Mouse (Mus musculus) MEL (cell line): Measurements from ENCODE around the gene Pla2g3. TPM values are rescaled to one million over a fixed set of nuclear protein-coding genes. Genes with fewer than 3 reads are reported as not detected.

Experiments used
- DNase-seq: peaks from one replicate; pipeline ENCODE4 v3.0.0; 2011; ENCODE audit warnings: low read depth, low spot score
- H3K27ac ChIP-seq: 2 replicates; pipeline ENCODE4 v1.5.1; 2012; ENCODE audit warnings: low read depth, mild to moderate bottlenecking, control low read depth, low read length, moderate library complexity; ENCODE audit not compliant: control insufficient read depth
- H3K27me3 ChIP-seq, 2 experiments: fragments of 150-350 bp in 1 of 2; sonication (generic) in 1 of 2; 2 replicates each; pipeline ENCODE4 v1.6.1; 2012; ENCODE audit warnings: low read length in 2 of 2, mild to moderate bottlenecking in 2 of 2, improper control_type of control experiment in 1 of 2, moderate library complexity in 1 of 2; ENCODE audit not compliant: insufficient read depth in 2 of 2, control insufficient read depth in 1 of 2
- H3K36me3 ChIP-seq, 2 experiments: 2 replicates each; pipeline ENCODE4 v1.6.1; 2012 to 2014; ENCODE audit warnings: low read length in 2 of 2, improper control_type of control experiment in 1 of 2, inconsistent platforms in 1 of 2, mild to moderate bottlenecking in 1 of 2; ENCODE audit not compliant: insufficient read depth in 2 of 2, control insufficient read depth in 1 of 2
- H3K4me1 ChIP-seq, 2 experiments: fragments of 150-350 bp in 1 of 2; sonication (generic) in 1 of 2; 2 replicates each; pipeline ENCODE4 v1.6.1; 2012; ENCODE audit warnings: low read length in 2 of 2, improper control_type of control experiment in 1 of 2, mild to moderate bottlenecking in 1 of 2; ENCODE audit not compliant: insufficient read depth in 2 of 2, control insufficient read depth in 1 of 2
- H3K4me3 ChIP-seq, 2 experiments: fragments of 150-350 bp in 1 of 2; sonication (generic) in 1 of 2; 2 replicates each; pipeline ENCODE4 v1.5.1; 2012; ENCODE audit warnings: low read depth in 2 of 2, low read length in 2 of 2, mild to moderate bottlenecking in 2 of 2, moderate library complexity in 2 of 2, control low read depth in 1 of 2, improper control_type of control experiment in 1 of 2; ENCODE audit not compliant: control insufficient read depth in 1 of 2, insufficient read depth in 1 of 2
- H3K79me2 ChIP-seq: 2 replicates; pipeline ENCODE4 v1.6.1; 2012; ENCODE audit warnings: mild to moderate bottlenecking, low read length, moderate library complexity; ENCODE audit not compliant: control insufficient read depth, poor library complexity, insufficient read depth
- H3K9ac ChIP-seq: 2 replicates; pipeline ENCODE4 v1.6.1; 2012; ENCODE audit warnings: low read depth, mild to moderate bottlenecking, control low read depth, low read length, moderate library complexity; ENCODE audit not compliant: control insufficient read depth, poor library complexity, severe bottlenecking
- H3K9me3 ChIP-seq: fragments of 150-350 bp; sonication (generic); replicated peaks from 2 replicates; pipeline ENCODE4 v1.6.1; 2012; ENCODE audit warnings: mild to moderate bottlenecking, low read length, improper control_type of control experiment, moderate library complexity; ENCODE audit not compliant: insufficient read depth
- BHLHE40 ChIP-seq: IDR thresholded peaks from 2 replicates; pipeline ENCODE4 v1.6.1; 2012; ENCODE audit warnings: low read depth, mild to moderate bottlenecking, inconsistent platforms, low read length, improper control_type of control experiment, borderline replicate concordance
- CHD1 ChIP-seq: IDR thresholded peaks from 2 replicates; pipeline ENCODE4 v1.6.1; 2012; ENCODE audit warnings: low read depth, mild to moderate bottlenecking, inconsistent platforms, low read length, improper control_type of control experiment
- CTCF ChIP-seq, 3 experiments: IDR thresholded peaks in 2 of 3; conservative IDR thresholded peaks in 1 of 3; 2 replicates each; pipeline ENCODE4 v1.5.1; 2011 to 2012; ENCODE audit warnings: low read length in 3 of 3, low read depth in 2 of 3, mild to moderate bottlenecking in 2 of 3, improper control_type of control experiment in 1 of 3, inconsistent platforms in 1 of 3, mixed read lengths in 1 of 3, moderate library complexity in 1 of 3; ENCODE audit not compliant: control insufficient read depth in 1 of 3, insufficient read depth in 1 of 3, poor library complexity in 1 of 3, severe bottlenecking in 1 of 3
- E2F4 ChIP-seq: IDR thresholded peaks from 2 replicates; pipeline ENCODE4 v1.6.1; 2011; ENCODE audit warnings: low read depth, low read length, improper control_type of control experiment, borderline replicate concordance
- EP300 ChIP-seq, 2 experiments: IDR thresholded peaks; 2 replicates each; pipeline ENCODE4 v1.6.1; 2011; ENCODE audit warnings: improper control_type of control experiment in 2 of 2, low read length in 2 of 2, low read depth in 1 of 2, mild to moderate bottlenecking in 1 of 2
- GABPA ChIP-seq: IDR thresholded peaks from 2 replicates; pipeline ENCODE4 v1.6.1; 2012; ENCODE audit warnings: low read depth, mild to moderate bottlenecking, inconsistent platforms, low read length, improper control_type of control experiment, moderate library complexity
- GATA1 ChIP-seq: IDR thresholded peaks from 2 replicates; pipeline ENCODE4 v1.6.1; 2011; ENCODE audit warnings: low read depth, low read length, improper control_type of control experiment
- HCFC1 ChIP-seq: IDR thresholded peaks from 2 replicates; pipeline ENCODE4 v1.6.1; 2012; ENCODE audit warnings: low read depth, mild to moderate bottlenecking, inconsistent platforms, low read length, improper control_type of control experiment, moderate library complexity
- JUND ChIP-seq: IDR thresholded peaks from 2 replicates; pipeline ENCODE4 v1.6.1; 2011; ENCODE audit warnings: low read depth, mild to moderate bottlenecking, improper control_type of control experiment, low read length
- KAT2A ChIP-seq: conservative IDR thresholded peaks from 2 replicates; pipeline ENCODE4 v1.6.1; 2012; ENCODE audit warnings: low read depth, low read length, improper control_type of control experiment, inconsistent platforms
- MAFK ChIP-seq: IDR thresholded peaks from 2 replicates; pipeline ENCODE4 v1.6.1; 2011; ENCODE audit warnings: low read depth, mild to moderate bottlenecking, low read length, improper control_type of control experiment, borderline replicate concordance
- MAZ ChIP-seq: IDR thresholded peaks from 2 replicates; pipeline ENCODE4 v1.6.1; 2012; ENCODE audit warnings: low read depth, mild to moderate bottlenecking, inconsistent platforms, low read length, improper control_type of control experiment
- MXI1 ChIP-seq: IDR thresholded peaks from 2 replicates; pipeline ENCODE4 v1.6.1; 2011; ENCODE audit warnings: mild to moderate bottlenecking, low read depth, low read length, improper control_type of control experiment
- MYC ChIP-seq: IDR thresholded peaks from 2 replicates; pipeline ENCODE4 v1.6.1; 2011; ENCODE audit warnings: low read depth, mild to moderate bottlenecking, low read length, improper control_type of control experiment, moderate library complexity
- NRF1 ChIP-seq: IDR thresholded peaks from 2 replicates; pipeline ENCODE4 v1.6.1; 2014; ENCODE audit warnings: low read depth, mild to moderate bottlenecking, inconsistent platforms, low read length, improper control_type of control experiment, moderate library complexity; ENCODE audit not compliant: poor library complexity, insufficient read depth, severe bottlenecking
- POLR2AphosphoS5 ChIP-seq: IDR thresholded peaks from 2 replicates; pipeline ENCODE4 v1.6.1; 2012; ENCODE audit warnings: low read depth, borderline replicate concordance, mild to moderate bottlenecking, inconsistent platforms, low read length, moderate library complexity, mixed read lengths
- RAD21 ChIP-seq: IDR thresholded peaks from 2 replicates; pipeline ENCODE4 v1.6.1; 2011; ENCODE audit warnings: mild to moderate bottlenecking, low read depth, low read length, improper control_type of control experiment
- SIN3A ChIP-seq: IDR thresholded peaks from 2 replicates; pipeline ENCODE4 v1.6.1; 2012; ENCODE audit warnings: low read length, improper control_type of control experiment, inconsistent platforms
- SMC3 ChIP-seq: IDR thresholded peaks from 2 replicates; pipeline ENCODE4 v1.6.1; 2011; ENCODE audit warnings: low read depth, low read length, improper control_type of control experiment
- TBP ChIP-seq: IDR thresholded peaks from 2 replicates; pipeline ENCODE4 v1.8.0; 2011; ENCODE audit warnings: low read depth, low read length, improper control_type of control experiment
- USF1 ChIP-seq: IDR thresholded peaks from 2 replicates; pipeline ENCODE4 v1.6.1; 2014; ENCODE audit warnings: low read depth, mild to moderate bottlenecking, inconsistent platforms, low read length, improper control_type of control experiment, moderate library complexity
- USF2 ChIP-seq, 2 experiments: IDR thresholded peaks; 2 replicates each; pipeline ENCODE4 v1.6.1; 2011 to 2012; ENCODE audit warnings: improper control_type of control experiment in 2 of 2, low read length in 2 of 2, borderline replicate concordance in 1 of 2, inconsistent platforms in 1 of 2, low read depth in 1 of 2, mild to moderate bottlenecking in 1 of 2; ENCODE audit not compliant: insufficient read depth in 1 of 2
- ZC3H11A ChIP-seq: IDR thresholded peaks from 2 replicates; pipeline ENCODE4 v1.6.1; 2012; ENCODE audit warnings: low read depth, mild to moderate bottlenecking, inconsistent platforms, low read length, improper control_type of control experiment
- ZKSCAN1 ChIP-seq: IDR thresholded peaks from 2 replicates; pipeline ENCODE4 v1.6.1; 2012; ENCODE audit warnings: low read depth, mild to moderate bottlenecking, inconsistent platforms, low read length, improper control_type of control experiment, moderate library complexity
- ZNF384 ChIP-seq: IDR thresholded peaks from 2 replicates; pipeline ENCODE4 v1.6.1; 2012; ENCODE audit warnings: low read depth, mild to moderate bottlenecking, inconsistent platforms, low read length, improper control_type of control experiment
- polyA plus RNA-seq, 2 experiments: library from polyadenylated mRNA; stranded (reverse) in 1 of 2; unstranded in 1 of 2; fragments of >175 nt in 1 of 2; fragments of >200 nt in 1 of 2; gene quantifications; 2 replicates each; pipeline versions ENCODE4 v1.2.1 to v1.2.4; 2012; ENCODE audit warnings: low replicate concordance in 2 of 2, low read depth in 1 of 2; ENCODE audit not compliant: insufficient read length in 2 of 2, insufficient read depth in 1 of 2, missing spikeins in 1 of 2
- total RNA-seq: library from RNA; depleted of rRNA; stranded (reverse); fragments of 300-350 nt; gene quantifications from 2 replicates; pipeline ENCODE4 v1.2.3, GENCODE M21; 2012

The Pla2g3 gene
- total and polyA plus RNA-seq, 3 experiments = 0.15 to 0.39 TPM; not detected in 1

DNA sequence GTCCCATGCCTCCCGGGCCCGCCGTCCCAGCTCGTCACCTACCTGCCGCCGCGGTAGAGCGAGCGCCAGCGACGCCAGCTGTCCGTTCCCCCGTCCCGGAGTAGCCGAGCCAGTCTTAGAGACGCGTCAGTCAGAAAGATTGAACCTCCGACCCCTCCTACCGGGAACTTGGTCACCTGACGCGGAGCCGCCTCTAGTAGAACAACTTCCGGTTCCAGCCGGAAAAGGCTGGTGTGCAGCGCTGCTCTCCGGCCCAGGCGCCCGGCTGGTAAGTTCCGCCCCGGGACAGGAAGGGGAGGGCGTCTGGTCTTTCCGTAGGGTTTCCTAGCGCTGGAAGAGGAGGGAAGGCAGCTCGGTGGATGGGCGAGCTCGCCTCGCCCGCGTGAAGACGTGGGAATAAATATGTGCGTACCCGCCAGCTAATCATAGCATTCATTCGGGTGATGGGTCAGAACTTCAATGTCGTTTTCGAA, 35.9 kb upstream of the Pla2g3 start, which contains the start of gene Rnf185 (continued):
- TF ChIP-seq USF2 (IDR thresholded peaks at IDR 0.05; ENCODE audit: borderline replicate concordance in 1 of 2, insufficient read depth in 1 of 2, low read depth in 1 of 2, low read length in 2 of 2) = peak; percentile 60 to 88; a peak in 3 of 4 replicates
- TF ChIP-seq SMC3 = no peak
- TF ChIP-seq SIN3A = peak; percentile 93
- TF ChIP-seq MAFK = no peak
- no peak for TF ChIP-seq JUND
- peak; percentile 97 for TF ChIP-seq HCFC1
- peak; percentile 69 for TF ChIP-seq KAT2A
- no peak for TF ChIP-seq EP300 (IDR thresholded peaks at IDR 0.05; ENCODE audit: low read depth in 1 of 2, low read length in 2 of 2)
- TF ChIP-seq ZKSCAN1 = no peak
- no peak for TF ChIP-seq ZC3H11A
- TF ChIP-seq BHLHE40 = peak; percentile 87
- no peak for TF ChIP-seq POLR2AphosphoS5
- no peak for TF ChIP-seq ZNF384
- TF ChIP-seq MYC = peak; percentile 64; the same call in 1 of the 2 replicates
- TF ChIP-seq MXI1 = peak; percentile 91

DNA sequence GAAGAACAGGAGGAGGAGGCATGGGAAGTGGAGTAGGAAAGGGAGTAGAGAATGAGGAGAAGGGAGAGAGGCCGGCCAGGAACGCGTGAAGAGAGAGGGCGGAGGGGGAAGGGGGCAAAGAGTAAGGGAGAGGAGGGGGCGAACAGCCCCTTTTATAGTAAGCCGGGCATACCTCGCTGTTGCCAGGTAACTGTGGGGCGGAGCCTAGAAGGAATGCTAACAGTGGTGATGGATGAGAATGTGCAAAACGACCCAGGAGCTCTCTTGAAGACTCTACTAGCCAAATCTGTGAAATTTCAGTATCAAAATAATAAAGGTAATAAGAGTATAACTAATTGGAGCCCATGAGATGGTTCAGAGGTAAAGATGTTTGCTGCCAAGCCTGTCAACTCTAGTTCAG, 35.3 kb upstream of the Pla2g3 start:
- TF ChIP-seq CHD1 = peak; percentile 72; the same call in 1 of the 2 replicates
- TF ChIP-seq EP300 (IDR thresholded peaks at IDR 0.05; ENCODE audit: low read depth in 1 of 2, low read length in 2 of 2) = 0 out of 4 replicates have a peak, but pooled peaks of 1 of the 2 experiments have one; percentile 11
- TF ChIP-seq KAT2A = no peak
- no peak for TF ChIP-seq GATA1
- 0 out of 2 replicates have a peak, but pooled peaks have one; percentile 11 for TF ChIP-seq MAZ

GRCm38 (mm10) chr11:3453467-3453866, 34.6 kb upstream of the Pla2g3 start:
- no peak for TF ChIP-seq TBP
- no peak for TF ChIP-seq ZNF384
- no peak for TF ChIP-seq JUND
- no peak for TF ChIP-seq ZKSCAN1
- no peak for TF ChIP-seq MAZ
- peak in 1 of 3 experiments; percentile 21; a peak in 1 of 6 replicates for TF ChIP-seq CTCF (IDR thresholded peaks at IDR 0.05 in 2 of 3, conservative IDR thresholded peaks at IDR 0.05 in 1 of 3; ENCODE audit: control insufficient read depth in 1 of 3, insufficient read depth in 1 of 3, low read depth in 2 of 3, low read length in 3 of 3, poor library complexity in 1 of 3, severe bottlenecking in 1 of 3)
- TF ChIP-seq GABPA = no peak
- TF ChIP-seq NRF1 = no peak
- TF ChIP-seq E2F4 = no peak
- TF ChIP-seq RAD21 = peak; percentile 3
- TF ChIP-seq HCFC1 = no peak
- TF ChIP-seq USF1 = no peak
- TF ChIP-seq, all 39 proteins: peak for 2
- Histone ChIP-seq H3K36me3 (peaks cover 0 to 17% of the 10 kb centered on the region in 2 experiments; a peak in 2 of 4 replicates), H3K9me3 (no peaks in the 10 kb centered on the region), H3K27ac (no peak overlapping the region), H3K79me2 (peaks cover 15% of the 10 kb centered on the region), H3K4me3 (no peak overlapping the region), H3K27me3 (no peaks in the 10 kb centered on the region), H3K4me1 (peaks cover 6 to 12% of the 10 kb centered on the region in 2 experiments), H3K9ac (no peak overlapping the region)
- DNase-seq = no peak

More for the DNA sequence above, 35.3 kb upstream of the Pla2g3 start:
- Histone ChIP-seq H3K9me3 (no peaks in the 10 kb centered on the region), H3K27me3 (no peaks in the 10 kb centered on the region), H3K36me3 (peaks cover 0 to 17% of the 10 kb centered on the region in 2 experiments; a peak in 2 of 4 replicates), H3K79me2 (peaks cover 15% of the 10 kb centered on the region), H3K27ac (peak overlapping the region; percentile 72), H3K4me3 (peak overlapping the region; percentile 67 to 94), H3K4me1 (peaks cover 6 to 12% of the 10 kb centered on the region in 2 experiments), H3K9ac (peak overlapping the region; percentile 89)
- no peak for DNase-seq
